Mouse (Mus musculus): Measurements from ENCODE around the gene Tmem51.

DNA sequence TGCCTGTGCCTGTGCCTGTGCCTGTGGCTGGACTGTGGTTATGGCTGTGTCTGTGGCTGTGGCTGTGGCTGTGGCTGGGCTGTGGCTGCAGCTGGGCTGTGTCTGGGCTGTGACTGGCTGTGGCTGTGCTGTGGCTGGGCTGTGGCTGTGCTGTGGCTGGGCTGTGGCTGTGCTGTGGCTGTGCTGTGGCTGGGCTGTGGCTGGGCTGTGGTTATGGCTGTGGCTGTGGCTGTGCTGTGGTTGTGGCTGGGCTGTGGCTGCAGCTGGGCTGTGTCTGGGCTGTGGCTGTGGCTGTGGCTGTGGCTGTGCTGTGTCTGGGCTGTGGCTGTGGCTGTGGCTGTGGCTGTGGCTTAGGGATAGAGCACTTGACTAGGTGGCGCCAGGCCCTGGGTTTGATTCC, 95.9 kb downstream of the Tmem51 start:
- TF ChIP-seq CTCF (IDR thresholded peaks at IDR 0.05; ENCODE audit: borderline replicate concordance, control insufficient read depth, extremely low read depth, insufficient read depth, low read length, poor library complexity) (no peak), POLR2A (IDR thresholded peaks at IDR 0.05; ENCODE audit: control insufficient read depth, extremely low read depth, insufficient read depth, low read length, poor library complexity) (no peak)

All from thymus, adult 2 months (tissue).